Mouse (Mus musculus): ENCODE results near the gene Hs1bp3. TPM values are rescaled to one million over a fixed set of nuclear protein-coding genes. Genes with fewer than 3 reads are reported as not detected.
A peak's percentile ranks its signal among the peaks of the same experiment; 100 is the strongest.

The Hs1bp3 gene
- polyA plus RNA-seq, 1 experiment from 2014 or later = 15.2 TPM

GRCm38 (mm10) chr12:8386451-8387011 is 73.3 kb downstream of the Hs1bp3 start:
- Histone ChIP-seq H3K4me1 (peaks cover 19% of the 10 kb centered on the region), H3K36me3 (no peaks in the 10 kb centered on the region), H3K27me3 (ENCODE audit: insufficient read depth, poor library complexity, severe bottlenecking) (no peaks in the 10 kb centered on the region), H3K9me3 (no peaks in the 10 kb centered on the region), H3K27ac (peak overlapping the region; percentile 83), H3K4me3 (no peak overlapping the region)
- WGBS = 21% methylated on average over 6 of the region's 6 CpGs
- DNase-seq (ENCODE audit: low spot score) = peak; percentile 86

DNA sequence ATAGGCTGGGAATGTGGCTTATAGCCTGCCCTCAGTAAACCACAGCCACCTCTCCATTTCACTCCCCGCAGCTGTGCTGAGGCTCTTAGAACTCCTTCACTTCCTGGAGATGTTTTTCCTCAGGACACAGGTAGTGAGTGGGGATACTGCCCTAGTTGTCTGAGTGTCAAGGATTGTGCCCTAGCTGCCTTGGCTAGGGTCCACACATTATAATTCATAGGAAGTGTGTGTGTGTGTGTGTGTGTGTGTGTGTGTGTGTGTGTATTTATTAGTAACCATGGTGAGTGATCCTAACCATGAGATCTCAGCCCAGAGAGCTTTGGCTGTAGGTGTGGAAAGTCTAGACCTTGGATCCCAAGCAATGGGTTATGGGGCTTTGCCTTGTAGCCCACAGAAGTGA is 74.0 kb downstream of the Hs1bp3 start:
- H3K27ac ChIP-seq = peak overlapping the region; percentile 83
- WGBS = 79% methylated on average over 1 of the region's 1 CpGs
- DNase-seq (ENCODE audit: low spot score) = no peak

GRCm38 (mm10) chr12:8388529-8389414 is 75.5 kb downstream of the Hs1bp3 start:
- no peaks in the 10 kb centered on the region for H3K27me3 ChIP-seq (ENCODE audit: insufficient read depth, poor library complexity, severe bottlenecking)
- no peaks in the 10 kb centered on the region for H3K9me3 ChIP-seq
- no peaks in the 10 kb centered on the region for H3K36me3 ChIP-seq
- WGBS = 81% methylated on average over 4 of the region's 4 CpGs
- H3K27ac ChIP-seq = peak overlapping the region; percentile 42; the same call in 1 of the 2 replicates
- H3K4me1 ChIP-seq = peaks cover 19% of the 10 kb centered on the region
- H3K4me3 ChIP-seq = no peak overlapping the region
- no peak for DNase-seq (ENCODE audit: low spot score)

More for the DNA sequence above, 74.0 kb downstream of the Hs1bp3 start:
- H3K27me3 ChIP-seq (ENCODE audit: insufficient read depth, poor library complexity, severe bottlenecking) = no peaks in the 10 kb centered on the region
- no peaks in the 10 kb centered on the region for H3K9me3 ChIP-seq
- H3K4me1 ChIP-seq = peaks cover 19% of the 10 kb centered on the region
- no peaks in the 10 kb centered on the region for H3K36me3 ChIP-seq
- no peak overlapping the region for H3K4me3 ChIP-seq

DNA sequence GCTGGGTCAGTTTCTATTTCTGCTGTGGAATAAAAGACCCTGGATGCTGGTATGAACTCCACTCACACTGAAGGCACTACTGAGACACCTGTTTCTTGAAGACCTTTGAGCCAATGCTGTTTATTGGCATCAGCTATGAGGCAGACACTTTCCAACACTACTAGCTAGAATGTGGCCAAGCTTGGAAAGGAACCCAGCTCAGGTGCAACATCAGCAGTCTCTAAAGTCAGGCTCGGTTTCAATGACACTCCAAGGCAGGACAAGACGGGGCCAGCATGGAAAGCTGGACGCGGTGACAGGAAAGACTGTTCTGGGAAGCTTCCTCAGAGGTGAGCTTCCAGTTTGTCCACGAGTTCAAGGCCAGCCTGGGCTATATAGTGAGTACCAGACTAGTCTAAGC is 80.0 kb downstream of the Hs1bp3 start:
- H3K27ac ChIP-seq = no peak overlapping the region
- no peaks in the 10 kb centered on the region for H3K27me3 ChIP-seq (ENCODE audit: insufficient read depth, poor library complexity, severe bottlenecking)
- no peaks in the 10 kb centered on the region for H3K9me3 ChIP-seq
- no peak overlapping the region for H3K4me3 ChIP-seq
- H3K4me1 ChIP-seq = peaks cover 4% of the 10 kb centered on the region
- DNase-seq (ENCODE audit: low spot score) = no peak
- no peaks in the 10 kb centered on the region for H3K36me3 ChIP-seq
- 87% methylated on average over 5 of the region's 5 CpGs for WGBS

Other genes starting within 250 kb of the Hs1bp3 start
- 60.2 and 63.4 TPM in 2 replicates for gene Ldah, start 105.3 kb upstream of the Hs1bp3 start, polyA plus RNA-seq (2016; fragmentation: Nextera tagmentation; extraction: Ambion mirVana)
- 0.10 and 0.13 TPM in 2 replicates for gene Gdf7, start 11.5 kb upstream of the Hs1bp3 start, polyA plus RNA-seq (2016; fragmentation: Nextera tagmentation; extraction: Ambion mirVana)
- gene Rhob, start 186.6 kb downstream of the Hs1bp3 start, polyA plus RNA-seq (2016; fragmentation: Nextera tagmentation; extraction: Ambion mirVana) = 33.7 and 42.1 TPM in 2 replicates